Mouse (Mus musculus): ENCODE measurements around the gene Fgd1.

GRCm38 (mm10) chrX:151049661-151050215 lies 3.8 kb downstream of the Fgd1 start:
- TF ChIP-seq CTCF (IDR thresholded peaks at IDR 0.05; ENCODE audit: control insufficient read depth, insufficient read depth, insufficient replicate concordance, low read depth, low read length) (no peak), POLR2A (IDR thresholded peaks at IDR 0.05; ENCODE audit: control insufficient read depth, low read depth, low read length) (no peak)
